Mouse (Mus musculus): Measurements from ENCODE around the gene Hist1h3f. TPM values are rescaled to one million over a fixed set of nuclear protein-coding genes. Genes with fewer than 3 reads are reported as not detected.
"Not testable (repeated sequence)": the region's sequence is repeated elsewhere in the genome, so short reads cannot be mapped to it uniquely, and the experiment has no call there.

Hist1h3f gene
- polyA plus RNA-seq, 1 experiment from 2014 or later, result 1.1 TPM

GRCm38 (mm10) chr13:23573034-23573897, 29.4 kb downstream of the Hist1h3f start:
- not testable (repeated sequence) for H3K36me3 ChIP-seq (ENCODE audit: control insufficient read depth, insufficient read depth, low read length); ATAC-seq (ENCODE audit: low FRiP score); DNase-seq (ENCODE audit: low spot score); H3K27me3 ChIP-seq (ENCODE audit: control insufficient read depth, insufficient read depth, low read length); H3K4me1 ChIP-seq (replicated peaks; ENCODE audit: control insufficient read depth, insufficient read depth, low read length); H3K9me3 ChIP-seq (ENCODE audit: control insufficient read depth, low read length)
- Histone ChIP-seq H3K9ac (ENCODE audit: low read depth, low read length) (peak overlapping the region; percentile 50; the same call in 1 of the 2 replicates), H3K4me3 (ENCODE audit: low read depth, low read length) (peak overlapping the region; percentile 23), H3K27ac (ENCODE audit: low read depth, low read length) (peak overlapping the region; percentile 94), H3K4me2 (replicated peaks; ENCODE audit: low read depth, low read length) (peak overlapping the region; percentile 63)
- WGBS, result 14% methylated on average over 17 of the region's 20 CpGs

- Histone ChIP-seq H3K9ac (ENCODE audit: low read depth, low read length) (peak within 1 kb of the TSS; percentile 50; the same call in 1 of the 2 replicates), H3K4me2 (replicated peaks; ENCODE audit: low read depth, low read length) (peak within 1 kb of the TSS; percentile 63), H3K4me3 (ENCODE audit: low read depth, low read length) (peak within 1 kb of the TSS; percentile 41), H3K27ac (ENCODE audit: low read depth, low read length) (peak within 1 kb of the TSS; percentile 94)
- not testable (repeated sequence) for H3K9me3 ChIP-seq (ENCODE audit: control insufficient read depth, low read length); H3K4me1 ChIP-seq (replicated peaks; ENCODE audit: control insufficient read depth, insufficient read depth, low read length); H3K36me3 ChIP-seq (ENCODE audit: control insufficient read depth, insufficient read depth, low read length); H3K27me3 ChIP-seq (ENCODE audit: control insufficient read depth, insufficient read depth, low read length)
- ATAC-seq (ENCODE audit: low FRiP score) (peak; percentile 91), DNase-seq (ENCODE audit: low spot score) (peak; percentile 91)
- 0% methylated on average over 31 of the region's 42 CpGs for WGBS
Measured at GRCm38 (mm10) chr13:23573898-23574524, 30.2 kb downstream of the Hist1h3f start, which contains the start of the genes Hist1h2bf and Hist1h2ad. TSS of gene Hist1h2bf (minus strand) at chr13:23574196. TSS of gene Hist1h2ad (plus strand) at chr13:23574381.

DNA sequence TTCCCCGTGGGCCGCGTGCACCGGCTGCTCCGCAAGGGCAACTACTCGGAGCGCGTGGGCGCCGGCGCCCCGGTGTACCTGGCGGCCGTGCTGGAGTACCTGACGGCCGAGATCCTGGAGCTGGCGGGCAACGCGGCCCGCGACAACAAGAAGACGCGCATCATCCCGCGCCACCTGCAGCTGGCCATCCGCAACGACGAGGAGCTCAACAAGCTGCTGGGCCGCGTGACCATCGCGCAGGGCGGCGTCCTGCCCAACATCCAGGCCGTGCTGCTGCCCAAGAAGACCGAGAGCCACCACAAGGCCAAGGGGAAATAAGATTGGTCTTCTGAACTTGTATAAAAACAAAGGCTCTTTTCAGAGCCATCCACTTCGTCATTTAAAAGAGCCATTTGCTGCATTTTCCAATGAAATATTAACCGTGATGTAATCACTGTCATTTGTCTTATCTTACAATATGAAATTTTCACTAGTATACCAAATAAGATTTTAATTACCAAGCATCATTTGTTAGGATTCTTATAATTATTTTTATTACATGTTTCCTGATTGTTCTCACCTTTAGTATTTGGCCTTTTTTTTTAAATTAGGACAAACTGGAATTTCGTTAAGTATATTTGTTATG, 30.8 kb downstream of the Hist1h3f start:
- peak overlapping the region; percentile 41 for H3K4me3 ChIP-seq (ENCODE audit: low read depth, low read length)
- H3K9ac ChIP-seq (ENCODE audit: low read depth, low read length), result not testable (repeated sequence)
- under 1% methylated on average over 5 of the region's 39 CpGs for WGBS

DNA sequence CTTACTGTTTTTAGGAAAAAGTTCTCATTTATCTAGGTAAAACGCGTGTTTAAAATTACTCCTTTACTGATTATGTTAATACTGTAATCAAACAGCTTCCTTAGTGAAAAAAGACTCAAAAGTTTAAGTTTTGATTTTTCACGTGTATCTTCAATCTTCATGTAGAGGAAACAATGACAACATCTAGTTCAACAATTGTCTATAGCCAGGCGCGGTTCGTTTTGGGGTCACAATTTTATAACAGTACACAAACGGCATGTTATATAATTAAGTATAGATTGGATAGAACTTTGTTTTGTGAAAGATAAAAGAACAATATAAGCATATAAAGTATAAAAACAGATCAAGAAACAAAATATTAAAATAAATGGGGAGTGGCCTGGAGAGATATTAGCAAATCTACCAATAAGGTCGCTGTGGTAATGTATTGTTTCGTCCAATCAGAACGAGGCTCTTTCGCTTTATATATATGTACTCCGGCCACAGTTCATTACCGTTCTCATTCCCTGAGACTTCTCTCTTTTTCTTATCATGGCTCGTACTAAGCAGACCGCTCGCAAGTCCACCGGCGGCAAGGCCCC, 31.5 kb downstream of the Hist1h3f start, which contains the start of gene Hist1h3d:
Gene Hist1h3d (plus strand): TSS at position 493 of the 581 bp plus-strand sequence.
- H3K27me3 ChIP-seq (ENCODE audit: control insufficient read depth, insufficient read depth, low read length), result no peaks in the 10 kb centered on the region
- peak; percentile 63 for ATAC-seq (ENCODE audit: low FRiP score)
- WGBS, result under 1% methylated on average over 18 of the region's 18 CpGs
- H3K4me1 ChIP-seq (replicated peaks; ENCODE audit: control insufficient read depth, insufficient read depth, low read length), result peaks cover 2% of the 10 kb centered on the region; the same call in 1 of the 2 replicates
- H3K9me3 ChIP-seq (ENCODE audit: control insufficient read depth, low read length), result no peaks in the 10 kb centered on the region
- H3K4me3 ChIP-seq (ENCODE audit: low read depth, low read length), result peak within 1 kb of the TSS; percentile 41
- H3K36me3 ChIP-seq (ENCODE audit: control insufficient read depth, insufficient read depth, low read length), result no peaks in the 10 kb centered on the region
- H3K4me2 ChIP-seq (replicated peaks; ENCODE audit: low read depth, low read length), result peak within 1 kb of the TSS; percentile 66
- peak within 1 kb of the TSS; percentile 77 for H3K27ac ChIP-seq (ENCODE audit: low read depth, low read length)
- peak; percentile 78 for DNase-seq (ENCODE audit: low spot score)
- H3K9ac ChIP-seq (ENCODE audit: low read depth, low read length), result peak within 1 kb of the TSS; percentile 65

More for the DNA sequence above, 30.8 kb downstream of the Hist1h3f start:
- not testable (repeated sequence) for H3K36me3 ChIP-seq (ENCODE audit: control insufficient read depth, insufficient read depth, low read length); H3K4me1 ChIP-seq (replicated peaks; ENCODE audit: control insufficient read depth, insufficient read depth, low read length); DNase-seq (ENCODE audit: low spot score); H3K9me3 ChIP-seq (ENCODE audit: control insufficient read depth, low read length); H3K27me3 ChIP-seq (ENCODE audit: control insufficient read depth, insufficient read depth, low read length)
- Histone ChIP-seq H3K27ac (ENCODE audit: low read depth, low read length) (peak overlapping the region; percentile 72), H3K4me2 (replicated peaks; ENCODE audit: low read depth, low read length) (peak overlapping the region; percentile 43)
- ATAC-seq (ENCODE audit: low FRiP score), result peak; percentile 3; the same call in 1 of the 2 replicates

- 2% methylated on average over 8 of the region's 40 CpGs for WGBS
- DNase-seq (ENCODE audit: low spot score), result peak; percentile 54
Measured at GRCm38 (mm10) chr13:23575864-23576313, 32.0 kb downstream of the Hist1h3f start.

GRCm38 (mm10) chr13:23576351-23576881, 32.6 kb downstream of the Hist1h3f start:
- Histone ChIP-seq H3K4me1 (replicated peaks; ENCODE audit: control insufficient read depth, insufficient read depth, low read length) (peaks cover 2% of the 10 kb centered on the region; the same call in 1 of the 2 replicates), H3K27me3 (ENCODE audit: control insufficient read depth, insufficient read depth, low read length) (no peaks in the 10 kb centered on the region), H3K36me3 (ENCODE audit: control insufficient read depth, insufficient read depth, low read length) (no peaks in the 10 kb centered on the region), H3K27ac (ENCODE audit: low read depth, low read length) (peak overlapping the region; percentile 77), H3K4me2 (replicated peaks; ENCODE audit: low read depth, low read length) (peak overlapping the region; percentile 66), H3K9ac (ENCODE audit: low read depth, low read length) (peak overlapping the region; percentile 65), H3K9me3 (ENCODE audit: control insufficient read depth, low read length) (no peaks in the 10 kb centered on the region), H3K4me3 (ENCODE audit: low read depth, low read length) (peak overlapping the region; percentile 41)
- DNase-seq (ENCODE audit: low spot score), result peak; percentile 56
- no peak for ATAC-seq (ENCODE audit: low FRiP score)
- 2% methylated on average over 7 of the region's 7 CpGs for WGBS

More at GRCm38 (mm10) chr13:23575864-23576313, 32.0 kb downstream of the Hist1h3f start:
- peak overlapping the region; percentile 65 for H3K9ac ChIP-seq (ENCODE audit: low read depth, low read length)
- H3K9me3 ChIP-seq (ENCODE audit: control insufficient read depth, low read length); H3K27me3 ChIP-seq (ENCODE audit: control insufficient read depth, insufficient read depth, low read length); H3K4me1 ChIP-seq (replicated peaks; ENCODE audit: control insufficient read depth, insufficient read depth, low read length); H3K36me3 ChIP-seq (ENCODE audit: control insufficient read depth, insufficient read depth, low read length); ATAC-seq (ENCODE audit: low FRiP score): not testable (repeated sequence)
- peak overlapping the region; percentile 77 for H3K27ac ChIP-seq (ENCODE audit: low read depth, low read length)
- H3K4me3 ChIP-seq (ENCODE audit: low read depth, low read length), result peak overlapping the region; percentile 41
- peak overlapping the region; percentile 66 for H3K4me2 ChIP-seq (replicated peaks; ENCODE audit: low read depth, low read length)

DNA sequence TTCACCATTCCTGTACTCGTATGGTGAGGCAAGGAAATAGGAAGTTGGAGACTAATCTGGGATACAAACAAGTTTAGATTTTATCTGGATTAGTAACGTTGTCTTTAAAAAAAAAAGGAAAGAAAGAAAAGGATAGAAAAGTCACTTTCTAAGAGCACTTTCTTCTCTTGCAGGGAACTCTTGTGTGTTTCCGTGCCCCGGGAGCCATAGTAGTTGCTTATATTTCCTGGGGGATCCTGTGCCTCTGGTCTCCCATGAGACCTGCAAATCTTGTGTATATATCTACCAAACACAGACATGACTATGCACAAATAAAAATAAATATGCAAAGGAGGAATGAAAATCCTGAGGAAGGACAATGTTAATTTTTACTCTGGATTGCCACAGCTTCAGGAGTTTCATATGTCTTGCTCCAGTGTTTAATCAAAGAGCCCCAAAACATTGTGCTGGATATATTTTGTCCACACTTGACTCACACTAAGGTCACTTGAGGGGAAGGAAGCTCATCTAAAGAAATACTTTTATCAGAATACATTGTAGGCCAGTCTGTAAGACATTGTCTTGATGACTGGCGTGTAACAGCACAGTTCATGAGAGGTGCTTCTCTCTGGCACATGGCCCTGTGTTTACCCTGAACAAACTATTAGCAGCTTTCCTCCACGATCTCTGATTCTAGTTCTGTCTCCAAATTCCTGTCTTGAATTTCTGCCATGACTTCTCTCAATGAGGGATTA, 33.2 kb downstream of the Hist1h3f start:
- Histone ChIP-seq H3K4me2 (replicated peaks; ENCODE audit: low read depth, low read length) (peak overlapping the region; percentile 66), H3K9me3 (ENCODE audit: control insufficient read depth, low read length) (no peaks in the 10 kb centered on the region), H3K27ac (ENCODE audit: low read depth, low read length) (peak overlapping the region; percentile 77), H3K4me3 (ENCODE audit: low read depth, low read length) (peak overlapping the region; percentile 41), H3K4me1 (replicated peaks; ENCODE audit: control insufficient read depth, insufficient read depth, low read length) (peaks cover 2% of the 10 kb centered on the region; the same call in 1 of the 2 replicates), H3K27me3 (ENCODE audit: control insufficient read depth, insufficient read depth, low read length) (no peaks in the 10 kb centered on the region), H3K36me3 (ENCODE audit: control insufficient read depth, insufficient read depth, low read length) (no peaks in the 10 kb centered on the region), H3K9ac (ENCODE audit: low read depth, low read length) (peak overlapping the region; percentile 65)
- WGBS, result 47% methylated on average over 6 of the region's 6 CpGs
- DNase-seq (ENCODE audit: low spot score), result peak; percentile 37
- no peak for ATAC-seq (ENCODE audit: low FRiP score)

Measured in hindbrain, embryonic 11.5 days (tissue).